Mouse (Mus musculus) mammary gland, adult 2 months (tissue): Measurements from ENCODE around the gene Nup43. TPM values are rescaled to one million over a fixed set of nuclear protein-coding genes. Genes with fewer than 3 reads are reported as not detected.

Experiments used
- polyA plus RNA-seq: library from polyadenylated mRNA; depleted of rRNA; stranded (reverse); fragments of >200 nt; gene quantifications from 2 replicates; pipeline ENCODE4 v1.2.3, GENCODE M21; 2012; ENCODE audit warnings: low replicate concordance; rRNA removed

Nup43 gene
- 3.3 and 9.9 TPM in 2 replicates for polyA plus RNA-seq

GRCm38 (mm10) chr10:7667342-7667802 lies at the start of gene Nup43:
Gene Nup43 (plus strand): TSS chr10:7667503.

GRCm38 (mm10) chr10:7680731-7681301 lies 13.5 kb downstream of the Nup43 start, which contains the start of the genes Pcmt1 and Lats1:
Gene Pcmt1 (minus strand): TSS chr10:7681136.
Gene Lats1 (plus strand): TSS chr10:7681214.

GRCm38 (mm10) chr10:7725751-7726500 lies 58.6 kb downstream of the Nup43 start, which contains the start of gene Katna1:
Gene Katna1 (plus strand): TSS chr10:7726000.

Other genes with a start within 250 kb of the Nup43 start
- gene Ulbp1, start 193.9 kb upstream of the Nup43 start, polyA plus RNA-seq: 0.85 and 1.4 TPM in 2 replicates
- 3.4 and 8.5 TPM in 2 replicates for gene Lrp11, start 77.7 kb upstream of the Nup43 start, polyA plus RNA-seq
- gene Pcmt1, start 13.6 kb downstream of the Nup43 start, polyA plus RNA-seq: 20.0 and 25.5 TPM in 2 replicates
- 10.5 and 18.6 TPM in 2 replicates for gene Lats1, start 13.7 kb downstream of the Nup43 start, polyA plus RNA-seq
- gene Katna1, start 58.5 kb downstream of the Nup43 start, polyA plus RNA-seq: 1.6 and 3.3 TPM in 2 replicates
- gene Ginm1, start 125.3 kb downstream of the Nup43 start, polyA plus RNA-seq: 44.3 and 57.9 TPM in 2 replicates
- gene Ppil4, start 125.4 kb downstream of the Nup43 start, polyA plus RNA-seq: 4.3 and 6.9 TPM in 2 replicates
- gene Zc3h12d, start 165.0 kb downstream of the Nup43 start, polyA plus RNA-seq: 5.1 and 11.4 TPM in 2 replicates